Mouse (Mus musculus) lung, embryonic 15.5 days (tissue): ENCODE results near the gene Trdmt1. TPM values are rescaled to one million over a fixed set of nuclear protein-coding genes. Genes with fewer than 3 reads are reported as not detected.

Experiments
- ATAC-seq: fragments of 200-750 bp; cut with Nextera tagmentation; 2 replicates; pipeline ENCODE4 v1.8.0; 2017; ENCODE audit warnings: moderate number of reproducible peaks, borderline replicate concordance; ENCODE audit not compliant: low FRiP score, low TSS enrichment; ENCODE audit errors: extremely low read depth
- H3K27ac ChIP-seq: fragments of 300-500 bp; sonication (generic); 2 replicates; pipeline ENCODE4 v1.5.1; 2015; ENCODE audit warnings: moderate library complexity, mild to moderate bottlenecking, inconsistent platforms
- H3K27me3 ChIP-seq: fragments of 300-500 bp; sonication (generic); 2 replicates; pipeline ENCODE4 v1.6.1; 2015; ENCODE audit warnings: inconsistent platforms
- H3K36me3 ChIP-seq: fragments of 300-500 bp; sonication (generic); 2 replicates; pipeline ENCODE4 v1.6.1; 2015; ENCODE audit warnings: inconsistent platforms
- H3K4me1 ChIP-seq: fragments of 300-500 bp; sonication (generic); 2 replicates; pipeline ENCODE4 v1.6.1; 2015; ENCODE audit warnings: inconsistent platforms
- H3K4me2 ChIP-seq: fragments of 300-500 bp; sonication (generic); 2 replicates; pipeline ENCODE4 v1.6.1; 2015; ENCODE audit warnings: inconsistent platforms, mild to moderate bottlenecking, moderate library complexity
- H3K4me3 ChIP-seq: fragments of 300-500 bp; sonication (generic); 2 replicates; pipeline ENCODE4 v1.5.1; 2015; ENCODE audit warnings: mild to moderate bottlenecking, inconsistent platforms
- H3K9ac ChIP-seq: fragments of 300-500 bp; sonication (generic); 2 replicates; pipeline ENCODE4 v1.6.1; 2015; ENCODE audit warnings: inconsistent platforms
- H3K9me3 ChIP-seq: fragments of 300-500 bp; sonication (generic); 2 replicates; pipeline ENCODE4 v1.6.1; 2016; ENCODE audit warnings: inconsistent platforms
- WGBS: fragments of 180-500 bp; shearing (Covaris S2); methylation state at CpG from one replicate; pipeline ENCODE4 v1.1.7; 2015; 5-methylcytosine and 5-hydroxymethylcytosine counted together
- polyA plus RNA-seq: library from polyadenylated mRNA; unstranded; fragments of >200 nt; fragmentation: Nextera tagmentation; extraction: Ambion mirVana; gene quantifications from 2 replicates; pipeline ENCODE4 v1.2.1, GENCODE M21; 2015

Trdmt1 gene
- polyA plus RNA-seq, 1 experiment from 2014 or later: 16.0 TPM

GRCm38 (mm10) chr2:13556239-13556638 is 11.8 kb upstream of the Trdmt1 start:
- no peaks in the 10 kb centered on the region for H3K9me3 ChIP-seq
- no peak overlapping the region for H3K4me3 ChIP-seq
- H3K27me3 ChIP-seq: no peaks in the 10 kb centered on the region
- H3K4me2 ChIP-seq: no peak overlapping the region
- H3K27ac ChIP-seq: no peak overlapping the region
- H3K4me1 ChIP-seq: 0 out of 2 replicates have a peak, but pooled peaks cover 4% of the 10 kb centered on the region
- no peaks in the 10 kb centered on the region for H3K36me3 ChIP-seq
- ATAC-seq: no peak
- H3K9ac ChIP-seq: no peak overlapping the region

- no peak for ATAC-seq
- no peak overlapping the region for H3K4me2 ChIP-seq
- WGBS: 23% methylated on average over 2 of the region's 2 CpGs
These were observed 9.5 kb upstream of the Trdmt1 start for GRCm38 (mm10) chr2:13553966-13554365.

GRCm38 (mm10) chr2:13548749-13549148 is 4.3 kb upstream of the Trdmt1 start:
- no peaks in the 10 kb centered on the region for H3K9me3 ChIP-seq
- H3K27me3 ChIP-seq: no peaks in the 10 kb centered on the region
- no peak for ATAC-seq
- 56% methylated on average over 3 of the region's 3 CpGs for WGBS
- no peaks in the 10 kb centered on the region for H3K36me3 ChIP-seq
- H3K4me1 ChIP-seq: peaks cover 8% of the 10 kb centered on the region; the same call in 1 of the 2 replicates
- no peak overlapping the region for H3K4me3 ChIP-seq
- H3K27ac ChIP-seq: no peak overlapping the region
- no peak overlapping the region for H3K9ac ChIP-seq
- H3K4me2 ChIP-seq: no peak overlapping the region

More at GRCm38 (mm10) chr2:13553966-13554365, 9.5 kb upstream of the Trdmt1 start:
- no peak overlapping the region for H3K4me3 ChIP-seq
- H3K27me3 ChIP-seq: no peaks in the 10 kb centered on the region
- H3K9me3 ChIP-seq: no peaks in the 10 kb centered on the region
- H3K36me3 ChIP-seq: no peaks in the 10 kb centered on the region
- H3K4me1 ChIP-seq: peaks cover 7% of the 10 kb centered on the region; the same call in 1 of the 2 replicates
- H3K27ac ChIP-seq: no peak overlapping the region
- H3K9ac ChIP-seq: no peak overlapping the region

GRCm38 (mm10) chr2:13543519-13544124 is 846 bp downstream of the Trdmt1 start:
- peak overlapping the region; percentile 70 for H3K9ac ChIP-seq
- H3K27ac ChIP-seq: peak overlapping the region; percentile 97
- peak overlapping the region; percentile 66 for H3K4me2 ChIP-seq
- no peaks in the 10 kb centered on the region for H3K9me3 ChIP-seq
- WGBS: 24% methylated on average over 8 of the region's 8 CpGs
- no peaks in the 10 kb centered on the region for H3K36me3 ChIP-seq
- H3K4me1 ChIP-seq: peaks cover 6% of the 10 kb centered on the region; the same call in 1 of the 2 replicates
- no peaks in the 10 kb centered on the region for H3K27me3 ChIP-seq
- H3K4me3 ChIP-seq: peak overlapping the region; percentile 66
- ATAC-seq: peak; percentile 17; the same call in 1 of the 2 replicates

GRCm38 (mm10) chr2:13539860-13540259 is 4.6 kb downstream of the Trdmt1 start:
- Histone ChIP-seq H3K27me3 (no peaks in the 10 kb centered on the region), H3K4me1 (peaks cover 12% of the 10 kb centered on the region), H3K36me3 (no peaks in the 10 kb centered on the region), H3K4me3 (no peak overlapping the region), H3K9me3 (no peaks in the 10 kb centered on the region), H3K27ac (no peak overlapping the region), H3K4me2 (no peak overlapping the region), H3K9ac (no peak overlapping the region)
- 91% methylated on average over 1 of the region's 1 CpGs for WGBS
- ATAC-seq: no peak

- Histone ChIP-seq H3K36me3 (no peaks in the 10 kb centered on the region), H3K27me3 (no peaks in the 10 kb centered on the region), H3K4me1 (peaks cover 9% of the 10 kb centered on the region), H3K4me2 (no peak overlapping the region), H3K9ac (no peak overlapping the region), H3K4me3 (no peak overlapping the region), H3K9me3 (no peaks in the 10 kb centered on the region), H3K27ac (no peak overlapping the region)
- ATAC-seq: no peak
- 50% methylated on average over 6 of the region's 6 CpGs for WGBS
These were observed 5.6 kb downstream of the Trdmt1 start for GRCm38 (mm10) chr2:13538704-13539377.

- Histone ChIP-seq H3K4me1 (peaks cover 9% of the 10 kb centered on the region), H3K4me3 (no peak overlapping the region), H3K9me3 (no peaks in the 10 kb centered on the region), H3K9ac (no peak overlapping the region), H3K27ac (no peak overlapping the region), H3K36me3 (no peaks in the 10 kb centered on the region), H3K27me3 (no peaks in the 10 kb centered on the region), H3K4me2 (no peak overlapping the region)
- no peak for ATAC-seq
- 74% methylated on average over 2 of the region's 2 CpGs for WGBS
These were observed 6.2 kb downstream of the Trdmt1 start for GRCm38 (mm10) chr2:13538258-13538657.

GRCm38 (mm10) chr2:13537733-13538132 is 6.7 kb downstream of the Trdmt1 start:
- H3K4me3 ChIP-seq: no peak overlapping the region
- H3K27ac ChIP-seq: no peak overlapping the region
- H3K36me3 ChIP-seq: no peaks in the 10 kb centered on the region
- H3K27me3 ChIP-seq: no peaks in the 10 kb centered on the region
- H3K9ac ChIP-seq: no peak overlapping the region
- 23% methylated on average over 2 of the region's 2 CpGs for WGBS
- H3K4me2 ChIP-seq: no peak overlapping the region
- peaks cover 9% of the 10 kb centered on the region for H3K4me1 ChIP-seq
- H3K9me3 ChIP-seq: no peaks in the 10 kb centered on the region
- no peak for ATAC-seq

GRCm38 (mm10) chr2:13536747-13537146 is 7.7 kb downstream of the Trdmt1 start:
- Histone ChIP-seq H3K4me2 (no peak overlapping the region), H3K4me3 (no peak overlapping the region), H3K9me3 (no peaks in the 10 kb centered on the region), H3K4me1 (peaks cover 9% of the 10 kb centered on the region), H3K9ac (no peak overlapping the region), H3K36me3 (no peaks in the 10 kb centered on the region), H3K27me3 (no peaks in the 10 kb centered on the region), H3K27ac (no peak overlapping the region)
- no peak for ATAC-seq

GRCm38 (mm10) chr2:13530639-13531038 is 13.8 kb downstream of the Trdmt1 start:
- Histone ChIP-seq H3K9ac (no peak overlapping the region), H3K9me3 (no peaks in the 10 kb centered on the region), H3K4me2 (no peak overlapping the region), H3K27me3 (no peaks in the 10 kb centered on the region), H3K4me3 (no peak overlapping the region), H3K36me3 (no peaks in the 10 kb centered on the region), H3K27ac (no peak overlapping the region), H3K4me1 (no peaks in the 10 kb centered on the region)
- no peak for ATAC-seq
- 51% methylated on average over 6 of the region's 6 CpGs for WGBS

- Histone ChIP-seq H3K4me2 (no peak overlapping the region), H3K36me3 (no peaks in the 10 kb centered on the region)
- WGBS: 83% methylated on average over 3 of the region's 3 CpGs
These were observed 15.1 kb downstream of the Trdmt1 start for GRCm38 (mm10) chr2:13529253-13529933.

GRCm38 (mm10) chr2:13527531-13527930 is 16.9 kb downstream of the Trdmt1 start:
- Histone ChIP-seq H3K4me3 (no peak overlapping the region), H3K27me3 (no peaks in the 10 kb centered on the region), H3K36me3 (no peaks in the 10 kb centered on the region), H3K9ac (no peak overlapping the region), H3K4me2 (no peak overlapping the region), H3K4me1 (no peaks in the 10 kb centered on the region), H3K9me3 (no peaks in the 10 kb centered on the region), H3K27ac (no peak overlapping the region)
- ATAC-seq: no peak
- 52% methylated on average over 4 of the region's 4 CpGs for WGBS

More at GRCm38 (mm10) chr2:13529253-13529933, 15.1 kb downstream of the Trdmt1 start:
- no peak overlapping the region for H3K27ac ChIP-seq
- no peak overlapping the region for H3K4me3 ChIP-seq
- no peaks in the 10 kb centered on the region for H3K27me3 ChIP-seq
- no peak overlapping the region for H3K9ac ChIP-seq
- no peaks in the 10 kb centered on the region for H3K9me3 ChIP-seq
- no peak for ATAC-seq
- no peaks in the 10 kb centered on the region for H3K4me1 ChIP-seq
